Mouse (Mus musculus): ENCODE measurements around the gene Abcc5. TPM values are rescaled to one million over a fixed set of nuclear protein-coding genes. Genes with fewer than 3 reads are reported as not detected.
"Not testable (repeated sequence)": the region's sequence is repeated elsewhere in the genome, so short reads cannot be mapped to it uniquely, and the experiment has no call there.

Abcc5 gene
- polyA plus RNA-seq, 1 experiment from 2014 or later = 81.7 TPM

DNA sequence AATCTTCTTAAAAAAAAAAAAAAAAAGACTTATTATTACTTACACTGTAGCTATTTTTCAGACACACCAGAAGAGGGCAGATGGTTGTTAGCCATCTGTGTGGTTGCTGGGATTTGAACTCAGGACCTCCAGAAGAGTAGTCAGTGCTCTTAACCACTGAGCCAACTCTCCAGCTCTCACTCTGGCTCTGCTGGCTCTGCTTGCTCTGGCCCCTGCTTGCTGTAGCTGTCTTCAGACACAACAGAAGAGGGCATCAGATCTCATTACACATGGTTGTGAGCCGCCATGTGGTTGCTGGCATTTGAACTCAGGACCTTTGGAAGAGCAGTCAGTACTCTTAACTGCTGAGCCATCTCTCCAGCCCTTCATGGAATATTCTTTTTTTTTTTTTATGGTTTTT is 11.9 kb upstream of the Abcc5 start:
- ATAC-seq (ENCODE audit: insufficient number of reproducible peaks, insufficient read depth, low FRiP score, low read depth) = not testable (repeated sequence)

DNA sequence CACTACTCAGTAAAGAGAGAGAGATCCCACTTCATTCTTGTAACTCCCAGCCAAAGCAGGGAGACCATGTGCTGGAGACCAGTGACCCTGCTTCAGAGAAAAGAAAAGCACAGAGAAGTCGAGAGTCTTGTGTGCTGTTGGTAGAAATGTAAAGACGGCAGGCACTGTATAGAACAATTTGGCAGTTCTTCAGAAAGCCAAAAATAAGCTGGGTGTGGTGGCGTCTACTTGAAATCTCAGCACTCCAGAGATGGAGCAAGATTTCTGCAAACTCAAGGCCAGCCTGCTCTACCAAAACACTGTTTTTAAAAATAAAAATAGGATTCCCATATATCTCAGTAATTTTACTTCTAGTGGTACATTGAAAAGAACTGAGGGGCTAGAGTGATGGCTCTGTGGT is 10.1 kb upstream of the Abcc5 start:
- Histone ChIP-seq H3K36me3 (ENCODE audit: control insufficient read depth, insufficient read depth, low read length) (no peaks in the 10 kb centered on the region), H3K4me3 (ENCODE audit: low read depth, low read length) (no peak overlapping the region)
- 81% methylated on average over 3 of the region's 3 CpGs for WGBS

More for the DNA sequence above, 11.9 kb upstream of the Abcc5 start:
- not testable (repeated sequence) for H3K4me3 ChIP-seq (ENCODE audit: low read depth, low read length); H3K4me2 ChIP-seq (replicated peaks; ENCODE audit: low read depth, low read length); H3K9me3 ChIP-seq (ENCODE audit: control insufficient read depth, low read depth, low read length); H3K36me3 ChIP-seq (ENCODE audit: control insufficient read depth, insufficient read depth, low read length); H3K27ac ChIP-seq (ENCODE audit: low read length); H3K27me3 ChIP-seq (ENCODE audit: control insufficient read depth, insufficient read depth, low read length); H3K9ac ChIP-seq (replicated peaks; ENCODE audit: low read depth, low read length); H3K4me1 ChIP-seq (ENCODE audit: control insufficient read depth, insufficient read depth, low read length)
- 79% methylated on average over 1 of the region's 1 CpGs for WGBS

DNA sequence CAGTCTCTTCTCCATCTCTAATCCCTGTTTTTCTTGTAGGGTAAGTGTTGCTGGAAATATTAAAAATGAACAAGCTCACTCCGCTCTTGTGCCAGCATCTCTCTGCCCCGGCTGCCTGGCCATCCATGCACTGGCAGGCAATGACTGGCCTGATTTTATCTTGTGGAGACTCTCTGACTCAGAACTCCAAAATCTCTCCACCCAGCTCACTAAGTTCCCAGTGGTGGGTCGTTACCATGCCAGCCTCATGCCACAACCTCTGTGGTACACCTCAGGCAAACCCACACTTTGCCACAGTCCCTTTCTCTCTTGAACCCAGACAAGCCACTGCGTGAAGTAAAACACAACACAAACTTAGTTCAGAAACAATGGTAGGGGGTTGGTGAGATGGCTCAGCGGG is 3.1 kb upstream of the Abcc5 start:
- peaks cover 7% of the 10 kb centered on the region; the same call in 1 of the 2 replicates for H3K4me1 ChIP-seq (ENCODE audit: control insufficient read depth, insufficient read depth, low read length)
- no peak overlapping the region for H3K27ac ChIP-seq (ENCODE audit: low read length)
- H3K36me3 ChIP-seq (ENCODE audit: control insufficient read depth, insufficient read depth, low read length) = no peaks in the 10 kb centered on the region
- no peaks in the 10 kb centered on the region for H3K27me3 ChIP-seq (ENCODE audit: control insufficient read depth, insufficient read depth, low read length)
- no peak overlapping the region for H3K9ac ChIP-seq (replicated peaks; ENCODE audit: low read depth, low read length)
- no peak for ATAC-seq (ENCODE audit: insufficient number of reproducible peaks, insufficient read depth, low FRiP score, low read depth)
- no peak overlapping the region for H3K4me3 ChIP-seq (ENCODE audit: low read depth, low read length)
- WGBS = 85% methylated on average over 5 of the region's 5 CpGs
- no peaks in the 10 kb centered on the region for H3K9me3 ChIP-seq (ENCODE audit: control insufficient read depth, low read depth, low read length)
- no peak overlapping the region for H3K4me2 ChIP-seq (replicated peaks; ENCODE audit: low read depth, low read length)

More for the DNA sequence above, 10.1 kb upstream of the Abcc5 start:
- Histone ChIP-seq H3K9me3 (ENCODE audit: control insufficient read depth, low read depth, low read length) (no peaks in the 10 kb centered on the region), H3K4me1 (ENCODE audit: control insufficient read depth, insufficient read depth, low read length) (no peaks in the 10 kb centered on the region), H3K27me3 (ENCODE audit: control insufficient read depth, insufficient read depth, low read length) (no peaks in the 10 kb centered on the region), H3K27ac (ENCODE audit: low read length) (no peak overlapping the region), H3K4me2 (replicated peaks; ENCODE audit: low read depth, low read length) (no peak overlapping the region), H3K9ac (replicated peaks; ENCODE audit: low read depth, low read length) (no peak overlapping the region)
- ATAC-seq (ENCODE audit: insufficient number of reproducible peaks, insufficient read depth, low FRiP score, low read depth) = no peak

- ATAC-seq (ENCODE audit: insufficient number of reproducible peaks, insufficient read depth, low FRiP score, low read depth) = no peak
- Histone ChIP-seq H3K27ac (ENCODE audit: low read length) (no peak overlapping the region), H3K4me2 (replicated peaks; ENCODE audit: low read depth, low read length) (no peak overlapping the region), H3K27me3 (ENCODE audit: control insufficient read depth, insufficient read depth, low read length) (no peaks in the 10 kb centered on the region), H3K9ac (replicated peaks; ENCODE audit: low read depth, low read length) (no peak overlapping the region), H3K9me3 (ENCODE audit: control insufficient read depth, low read depth, low read length) (no peaks in the 10 kb centered on the region), H3K4me1 (ENCODE audit: control insufficient read depth, insufficient read depth, low read length) (peaks cover 7% of the 10 kb centered on the region; the same call in 1 of the 2 replicates), H3K36me3 (ENCODE audit: control insufficient read depth, insufficient read depth, low read length) (no peaks in the 10 kb centered on the region), H3K4me3 (ENCODE audit: low read depth, low read length) (no peak overlapping the region)
- 60% methylated on average over 4 of the region's 4 CpGs for WGBS
These were observed 1.4 kb upstream of the Abcc5 start for GRCm38 (mm10) chr16:20427566-20427965.

DNA sequence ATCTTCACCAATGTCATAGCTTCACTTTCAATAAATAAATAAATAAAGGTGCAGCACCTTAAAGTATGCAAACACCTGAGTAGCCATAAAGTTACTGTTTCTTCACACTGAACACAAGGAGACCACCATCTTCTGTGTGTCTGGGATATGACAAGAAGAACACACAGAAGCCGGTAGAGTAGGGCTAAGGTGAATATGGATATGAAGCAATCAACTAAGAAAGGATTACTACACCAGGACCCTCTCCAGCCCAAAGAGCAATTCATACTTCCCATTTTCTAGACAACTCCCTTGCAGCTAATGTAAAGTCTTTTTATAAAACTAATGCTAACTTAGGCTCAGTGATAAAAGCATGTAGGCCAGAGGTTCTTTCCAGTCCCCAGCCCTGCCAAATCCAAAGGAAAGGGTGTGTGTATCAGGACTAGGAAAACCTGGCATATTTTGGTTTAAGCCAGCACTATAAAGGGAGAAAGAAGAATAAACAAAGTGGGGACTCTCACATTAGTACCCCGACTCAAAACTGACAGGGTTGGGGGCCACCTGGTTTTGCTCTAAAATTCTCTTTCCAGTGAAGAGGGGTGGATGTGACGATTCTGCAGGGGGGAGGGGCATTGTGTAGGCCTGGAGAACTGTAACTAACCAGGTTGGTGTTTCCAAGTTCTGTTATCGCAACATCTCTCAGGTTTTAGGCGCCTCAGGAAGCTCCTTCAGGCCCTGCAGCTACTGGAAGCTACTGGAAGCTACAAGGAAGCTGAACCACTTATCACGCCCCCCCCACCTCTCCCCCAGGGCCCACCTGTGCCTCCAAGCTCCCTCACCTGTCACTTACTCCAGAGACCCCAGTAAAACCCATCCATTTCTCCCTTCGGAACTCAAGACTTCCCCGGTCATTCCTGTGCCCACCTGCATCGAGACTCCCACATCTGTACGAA is 1.2 kb downstream of the Abcc5 start:
- Histone ChIP-seq H3K27ac (ENCODE audit: low read length) (0 out of 2 replicates have a peak overlapping the region, but pooled peaks have one; percentile 15), H3K4me1 (ENCODE audit: control insufficient read depth, insufficient read depth, low read length) (peaks cover 7% of the 10 kb centered on the region; the same call in 1 of the 2 replicates), H3K36me3 (ENCODE audit: control insufficient read depth, insufficient read depth, low read length) (peaks cover 4% of the 10 kb centered on the region; the same call in 1 of the 2 replicates), H3K9ac (replicated peaks; ENCODE audit: low read depth, low read length) (peak overlapping the region; percentile 52), H3K4me3 (ENCODE audit: low read depth, low read length) (peak overlapping the region; percentile 82), H3K4me2 (replicated peaks; ENCODE audit: low read depth, low read length) (peak overlapping the region; percentile 69), H3K9me3 (ENCODE audit: control insufficient read depth, low read depth, low read length) (no peaks in the 10 kb centered on the region), H3K27me3 (ENCODE audit: control insufficient read depth, insufficient read depth, low read length) (no peaks in the 10 kb centered on the region)
- ATAC-seq (ENCODE audit: insufficient number of reproducible peaks, insufficient read depth, low FRiP score, low read depth) = no peak
- WGBS = 40% methylated on average over 10 of the region's 10 CpGs

GRCm38 (mm10) chr16:20424226-20424663 is 1.9 kb downstream of the Abcc5 start:
- no peak for ATAC-seq (ENCODE audit: insufficient number of reproducible peaks, insufficient read depth, low FRiP score, low read depth)
- Histone ChIP-seq H3K9me3 (ENCODE audit: control insufficient read depth, low read depth, low read length) (no peaks in the 10 kb centered on the region), H3K9ac (replicated peaks; ENCODE audit: low read depth, low read length) (no peak overlapping the region), H3K4me2 (replicated peaks; ENCODE audit: low read depth, low read length) (peak overlapping the region; percentile 69; the same call in 1 of the 2 replicates), H3K27ac (ENCODE audit: low read length) (no peak overlapping the region), H3K4me3 (ENCODE audit: low read depth, low read length) (no peak overlapping the region), H3K4me1 (ENCODE audit: control insufficient read depth, insufficient read depth, low read length) (peaks cover 7% of the 10 kb centered on the region; the same call in 1 of the 2 replicates), H3K36me3 (ENCODE audit: control insufficient read depth, insufficient read depth, low read length) (peaks cover 4% of the 10 kb centered on the region; the same call in 1 of the 2 replicates), H3K27me3 (ENCODE audit: control insufficient read depth, insufficient read depth, low read length) (no peaks in the 10 kb centered on the region)
- WGBS = 78% methylated on average over 7 of the region's 7 CpGs

- Histone ChIP-seq H3K9me3 (ENCODE audit: control insufficient read depth, low read depth, low read length) (no peaks in the 10 kb centered on the region), H3K4me1 (ENCODE audit: control insufficient read depth, insufficient read depth, low read length) (peaks cover 7% of the 10 kb centered on the region; the same call in 1 of the 2 replicates), H3K9ac (replicated peaks; ENCODE audit: low read depth, low read length) (no peak overlapping the region), H3K4me2 (replicated peaks; ENCODE audit: low read depth, low read length) (no peak overlapping the region), H3K27ac (ENCODE audit: low read length) (no peak overlapping the region), H3K4me3 (ENCODE audit: low read depth, low read length) (no peak overlapping the region), H3K36me3 (ENCODE audit: control insufficient read depth, insufficient read depth, low read length) (peaks cover 4% of the 10 kb centered on the region; the same call in 1 of the 2 replicates), H3K27me3 (ENCODE audit: control insufficient read depth, insufficient read depth, low read length) (no peaks in the 10 kb centered on the region)
- no peak for ATAC-seq (ENCODE audit: insufficient number of reproducible peaks, insufficient read depth, low FRiP score, low read depth)
- WGBS = 67% methylated on average over 6 of the region's 6 CpGs
These were observed 3.1 kb downstream of the Abcc5 start for GRCm38 (mm10) chr16:20422938-20423730.

DNA sequence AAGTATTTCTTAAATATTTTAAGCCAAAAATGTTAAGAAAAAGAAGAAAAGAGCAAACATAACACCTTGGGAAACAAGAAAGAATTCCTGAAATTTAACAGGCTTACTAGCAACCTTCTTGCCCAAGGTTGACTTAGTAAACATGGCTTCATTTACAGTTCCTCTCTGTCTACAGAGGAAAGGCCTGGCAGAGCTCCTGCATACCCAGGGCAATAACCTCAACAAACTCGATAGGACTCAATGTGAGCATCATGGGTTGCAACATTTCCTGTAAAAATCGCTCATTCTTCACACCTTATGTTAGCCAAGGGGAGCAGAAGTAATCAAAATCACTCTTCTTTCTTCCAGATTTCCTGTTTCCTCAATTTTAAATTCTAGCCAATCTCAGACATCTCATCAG is 8.1 kb downstream of the Abcc5 start:
- no peak overlapping the region for H3K27ac ChIP-seq (ENCODE audit: low read length)
- no peak overlapping the region for H3K9ac ChIP-seq (replicated peaks; ENCODE audit: low read depth, low read length)
- H3K27me3 ChIP-seq (ENCODE audit: control insufficient read depth, insufficient read depth, low read length) = no peaks in the 10 kb centered on the region
- WGBS = 79% methylated on average over 2 of the region's 2 CpGs
- H3K9me3 ChIP-seq (ENCODE audit: control insufficient read depth, low read depth, low read length) = no peaks in the 10 kb centered on the region
- H3K4me2 ChIP-seq (replicated peaks; ENCODE audit: low read depth, low read length) = no peak overlapping the region
- H3K36me3 ChIP-seq (ENCODE audit: control insufficient read depth, insufficient read depth, low read length) = peaks cover 4% of the 10 kb centered on the region; the same call in 1 of the 2 replicates
- no peak overlapping the region for H3K4me3 ChIP-seq (ENCODE audit: low read depth, low read length)
- no peaks in the 10 kb centered on the region for H3K4me1 ChIP-seq (ENCODE audit: control insufficient read depth, insufficient read depth, low read length)
- ATAC-seq (ENCODE audit: insufficient number of reproducible peaks, insufficient read depth, low FRiP score, low read depth) = no peak

Data from stomach, embryonic 14.5 days (tissue).